Mouse (Mus musculus) spleen, adult 2 months (tissue): ENCODE measurements around the gene Zfp422.

Experiments used
- CTCF ChIP-seq: fragments of 200-500 bp; IDR thresholded peaks from 2 replicates; pipeline ENCODE4 v1.5.1; 2011; ENCODE audit warnings: mild to moderate bottlenecking, inconsistent platforms; ENCODE audit not compliant: insufficient read depth, insufficient read length, insufficient replicate concordance; ENCODE audit errors: extremely low read depth
- POLR2A ChIP-seq: fragments of 200-500 bp; IDR thresholded peaks from 2 replicates; pipeline ENCODE4 v1.6.1; 2011; ENCODE audit warnings: low read depth, low read length, inconsistent platforms

- no peak for TF ChIP-seq CTCF
- TF ChIP-seq POLR2A = no peak
Observed at GRCm38 (mm10) chr6:116615719-116616118, 13.1 kb downstream of the Zfp422 start.
